Mouse (Mus musculus) kidney, embryonic 14.5 days (tissue): Measurements from ENCODE around the gene Golga7b. TPM values are rescaled to one million over a fixed set of nuclear protein-coding genes. Genes with fewer than 3 reads are reported as not detected.

Source experiments
- ATAC-seq: fragments of 200-750 bp; cut with Nextera tagmentation; 2 replicates; pipeline ENCODE4 v1.8.0; 2017; ENCODE audit warnings: moderate number of reproducible peaks, mild to moderate bottlenecking, moderate TSS enrichment, moderate library complexity; ENCODE audit not compliant: low FRiP score, low TSS enrichment
- H3K27ac ChIP-seq: fragments of 300-500 bp; sonication (generic); 2 replicates; pipeline ENCODE4 v1.5.1; 2014; ENCODE audit warnings: low read depth, mild to moderate bottlenecking, low read length, moderate library complexity, mixed read lengths
- H3K27me3 ChIP-seq: fragments of 300-500 bp; sonication (generic); 2 replicates; pipeline ENCODE4 v1.6.1; 2014; ENCODE audit warnings: mild to moderate bottlenecking, low read length; ENCODE audit not compliant: control insufficient read depth, insufficient read depth
- H3K36me3 ChIP-seq: fragments of 300-500 bp; sonication (generic); 2 replicates; pipeline ENCODE4 v1.6.1; 2014; ENCODE audit warnings: low read length, mixed read lengths; ENCODE audit not compliant: control insufficient read depth, insufficient read depth
- H3K4me1 ChIP-seq: fragments of 300-500 bp; sonication (generic); 2 replicates; pipeline ENCODE4 v1.6.1; 2014; ENCODE audit warnings: low read length, mixed read lengths; ENCODE audit not compliant: control insufficient read depth, insufficient read depth
- H3K4me2 ChIP-seq: fragments of 300-500 bp; sonication (generic); replicated peaks from 2 replicates; pipeline ENCODE4 v1.6.1; 2014; ENCODE audit warnings: low read depth, mild to moderate bottlenecking, low read length
- H3K4me3 ChIP-seq: fragments of 300-500 bp; sonication (generic); 2 replicates; pipeline ENCODE4 v1.5.1; 2014; ENCODE audit warnings: mild to moderate bottlenecking, low read length
- H3K9ac ChIP-seq: fragments of 300-500 bp; sonication (generic); 2 replicates; pipeline ENCODE4 v1.6.1; 2014; ENCODE audit warnings: low read depth, mild to moderate bottlenecking, low read length, moderate library complexity
- H3K9me3 ChIP-seq: fragments of 300-500 bp; sonication (generic); 2 replicates; pipeline ENCODE4 v1.6.1; 2016; ENCODE audit warnings: low read length; ENCODE audit not compliant: control insufficient read depth
- WGBS: fragments of 180-500 bp; shearing (Covaris S2); extraction: QIAGEN DNeasy Blood & Tissue Kit; methylation state at CpG from one replicate; pipeline ENCODE4 v1.1.7; 2014; 5-methylcytosine and 5-hydroxymethylcytosine counted together
- polyA plus RNA-seq: library from polyadenylated mRNA; unstranded; fragments of >200 nt; fragmentation: Nextera tagmentation; extraction: Ambion mirVana; gene quantifications from 2 replicates; pipeline ENCODE4 v1.2.1, GENCODE M21; 2014

The Golga7b gene
- polyA plus RNA-seq, 1 experiment from 2014 or later = not detected

DNA sequence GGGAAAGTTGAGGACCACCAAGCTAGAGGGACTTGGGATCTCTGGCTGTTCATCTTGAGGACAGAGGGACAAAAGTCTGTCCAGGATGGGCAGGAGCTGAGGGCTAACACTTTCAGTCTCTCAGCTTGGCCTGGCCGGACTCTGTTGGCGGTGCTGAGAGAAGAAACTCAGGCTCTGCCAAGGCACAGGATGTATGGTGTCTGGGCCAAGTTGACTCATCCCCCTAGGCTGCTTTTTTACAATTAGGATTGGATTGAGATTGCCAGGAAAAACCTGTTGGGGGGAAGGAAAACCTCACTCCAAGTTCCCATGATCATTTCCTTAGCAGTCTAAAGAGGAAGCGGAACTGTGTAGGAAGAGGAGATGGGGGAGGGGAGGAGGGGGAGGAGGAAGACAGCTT is 10.7 kb downstream of the Golga7b start:
- Histone ChIP-seq H3K27ac (no peak overlapping the region), H3K9me3 (no peaks in the 10 kb centered on the region), H3K4me1 (0 out of 2 replicates have a peak, but pooled peaks cover 4% of the 10 kb centered on the region), H3K4me3 (no peak overlapping the region), H3K36me3 (no peaks in the 10 kb centered on the region), H3K27me3 (peaks cover 15% of the 10 kb centered on the region), H3K9ac (no peak overlapping the region), H3K4me2 (no peak overlapping the region)
- no peak for ATAC-seq
- WGBS = 84% methylated on average over 3 of the region's 3 CpGs

DNA sequence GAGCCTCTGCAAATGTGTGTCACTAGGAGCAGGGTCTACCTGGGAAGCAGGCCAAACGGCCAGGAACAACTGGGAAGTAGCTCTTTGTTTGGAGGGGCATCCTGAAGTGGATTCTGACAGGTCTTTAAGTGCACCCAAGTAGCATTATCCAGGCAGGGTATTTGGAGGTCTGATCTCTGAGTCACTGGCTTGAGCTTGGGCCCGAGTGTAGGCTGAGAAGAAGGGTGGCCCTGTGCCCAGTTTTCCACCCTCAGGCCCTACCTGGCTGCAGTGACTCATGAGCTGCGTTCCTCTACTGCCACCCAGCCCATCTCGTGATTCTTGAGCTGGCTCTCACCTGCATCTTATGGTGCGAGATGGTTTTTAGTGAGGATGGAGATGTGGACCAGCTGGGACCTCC is 11.2 kb downstream of the Golga7b start:
- Histone ChIP-seq H3K4me3 (no peak overlapping the region), H3K9ac (no peak overlapping the region), H3K36me3 (no peaks in the 10 kb centered on the region), H3K9me3 (no peaks in the 10 kb centered on the region), H3K27ac (no peak overlapping the region), H3K4me1 (0 out of 2 replicates have a peak, but pooled peaks cover 4% of the 10 kb centered on the region), H3K27me3 (peaks cover 12% of the 10 kb centered on the region), H3K4me2 (no peak overlapping the region)
- 73% methylated on average over 5 of the region's 5 CpGs for WGBS
- no peak for ATAC-seq

DNA sequence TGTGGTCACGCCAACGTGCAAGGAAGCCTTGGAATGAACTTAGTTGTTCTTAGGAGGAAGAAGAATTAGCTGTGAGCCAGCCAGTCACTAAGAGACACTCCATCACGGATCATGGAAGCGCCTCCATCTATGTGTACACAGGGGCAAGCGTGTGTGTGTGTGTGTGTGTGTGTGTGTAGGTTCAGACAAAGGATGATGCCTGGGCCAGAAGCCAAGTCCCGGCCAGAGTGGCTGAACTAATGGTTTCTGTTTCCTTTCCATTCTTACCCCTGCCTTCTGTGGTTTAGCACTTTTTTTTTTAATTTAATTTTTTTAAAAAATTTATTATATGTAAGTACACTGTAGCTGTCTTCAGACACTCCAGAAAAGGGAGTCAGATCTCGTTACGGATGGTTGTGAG is 13.1 kb downstream of the Golga7b start:
- Histone ChIP-seq H3K4me2 (no peak overlapping the region), H3K9me3 (no peaks in the 10 kb centered on the region), H3K27ac (no peak overlapping the region), H3K9ac (no peak overlapping the region), H3K4me1 (0 out of 2 replicates have a peak, but pooled peaks cover 1% of the 10 kb centered on the region), H3K4me3 (no peak overlapping the region), H3K27me3 (peaks cover 3% of the 10 kb centered on the region), H3K36me3 (no peaks in the 10 kb centered on the region)
- ATAC-seq = no peak
- 90% methylated on average over 8 of the region's 8 CpGs for WGBS

DNA sequence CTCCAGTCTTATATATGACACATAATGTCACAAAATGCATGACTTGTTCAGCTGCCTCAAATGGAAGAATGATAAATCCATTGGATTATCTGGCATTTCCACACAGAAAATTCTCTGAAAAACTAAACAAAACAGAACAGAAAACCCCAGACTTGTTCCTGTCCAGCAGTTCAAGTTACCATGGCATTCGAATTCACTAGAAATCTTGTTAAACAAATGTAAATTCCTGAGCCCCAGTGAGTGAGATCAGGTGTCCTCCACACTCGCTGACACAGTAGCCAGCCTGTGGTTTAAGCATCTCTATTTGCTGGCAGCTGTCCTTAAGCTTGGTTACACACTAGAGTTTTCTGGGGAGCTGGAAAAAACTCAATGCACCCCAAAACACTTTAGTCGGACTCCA is 16.1 kb downstream of the Golga7b start:
- Histone ChIP-seq H3K36me3 (no peaks in the 10 kb centered on the region), H3K9me3 (no peaks in the 10 kb centered on the region), H3K4me1 (no peaks in the 10 kb centered on the region), H3K27me3 (no peaks in the 10 kb centered on the region), H3K27ac (no peak overlapping the region), H3K4me3 (no peak overlapping the region), H3K9ac (no peak overlapping the region), H3K4me2 (no peak overlapping the region)
- 51% methylated on average over 3 of the region's 3 CpGs for WGBS
- no peak for ATAC-seq

DNA sequence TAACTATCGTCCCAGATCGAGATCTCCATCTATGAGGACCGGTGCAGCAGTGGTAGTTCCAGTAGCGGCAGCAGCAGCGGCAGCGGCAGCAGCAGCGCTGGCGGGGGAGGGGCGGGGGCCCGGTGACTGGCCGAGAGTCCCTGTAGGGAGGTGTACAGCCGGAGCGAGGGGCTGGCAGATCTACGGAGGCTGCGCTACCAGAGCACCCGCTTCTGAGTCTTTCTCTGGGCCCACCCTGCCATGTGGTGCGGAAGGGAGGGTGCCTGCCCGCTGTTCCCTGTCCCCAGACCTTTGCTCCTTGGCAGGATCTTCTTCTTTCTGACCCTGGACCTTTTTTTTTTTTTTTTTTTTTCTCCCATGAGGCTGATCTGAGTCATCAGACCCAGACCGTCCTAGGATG is 21.0 kb downstream of the Golga7b start:
- peak overlapping the region; percentile 28 for H3K4me2 ChIP-seq
- no peaks in the 10 kb centered on the region for H3K4me1 ChIP-seq
- H3K9me3 ChIP-seq = no peaks in the 10 kb centered on the region
- WGBS = under 1% methylated on average over 19 of the region's 19 CpGs
- no peak for ATAC-seq
- H3K4me3 ChIP-seq = no peak overlapping the region
- no peaks in the 10 kb centered on the region for H3K36me3 ChIP-seq
- no peak overlapping the region; the same call in 1 of the 2 replicates for H3K9ac ChIP-seq
- no peaks in the 10 kb centered on the region for H3K27me3 ChIP-seq
- H3K27ac ChIP-seq = no peak overlapping the region

DNA sequence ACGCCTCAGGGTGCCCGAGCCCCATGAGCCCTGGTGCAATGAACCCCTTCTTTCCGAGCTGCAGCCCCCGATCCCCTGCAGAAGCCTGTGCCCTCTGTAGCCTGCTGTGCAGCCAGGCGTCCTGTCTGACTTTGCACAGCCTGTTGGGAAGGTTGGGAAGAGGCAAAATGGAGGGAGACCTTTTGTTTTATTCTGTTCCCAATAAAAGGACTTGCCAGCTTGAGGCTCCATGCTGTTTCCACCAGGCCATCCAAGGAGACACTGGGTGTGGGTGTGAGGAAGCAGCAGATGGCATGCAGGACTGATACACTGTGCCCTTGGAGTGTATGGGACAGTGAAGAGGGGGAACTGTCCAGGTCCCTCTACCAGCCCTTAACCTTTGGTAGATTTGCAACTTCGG is 22.7 kb downstream of the Golga7b start:
- Histone ChIP-seq H3K27me3 (no peaks in the 10 kb centered on the region), H3K9ac (no peak overlapping the region), H3K9me3 (no peaks in the 10 kb centered on the region), H3K4me2 (no peak overlapping the region), H3K4me1 (no peaks in the 10 kb centered on the region), H3K36me3 (no peaks in the 10 kb centered on the region), H3K4me3 (no peak overlapping the region), H3K27ac (no peak overlapping the region)
- WGBS = 30% methylated on average over 6 of the region's 6 CpGs
- ATAC-seq = no peak

DNA sequence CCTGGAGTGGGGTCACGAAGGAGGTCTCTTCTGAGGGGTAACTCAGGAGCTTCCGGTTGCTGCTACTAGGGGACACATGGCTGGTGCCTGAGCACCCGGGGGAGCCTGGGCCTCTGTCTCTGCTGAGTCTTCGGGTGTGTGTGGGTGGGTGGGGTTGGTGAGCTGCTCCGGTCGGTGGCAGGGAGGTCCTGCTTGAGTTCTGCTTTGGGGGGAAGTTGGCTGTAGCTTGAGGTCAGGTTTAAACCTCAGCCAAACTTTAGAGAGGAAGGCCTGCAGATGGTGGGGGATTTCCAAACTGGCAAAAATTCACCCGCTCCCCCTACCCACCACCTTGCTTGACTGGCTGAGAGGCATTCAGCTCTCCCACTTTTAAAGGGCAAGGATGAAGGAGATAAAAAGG is 23.8 kb downstream of the Golga7b start:
- WGBS = 76% methylated on average over 7 of the region's 7 CpGs
- Histone ChIP-seq H3K4me1 (no peaks in the 10 kb centered on the region), H3K9ac (no peak overlapping the region), H3K36me3 (no peaks in the 10 kb centered on the region), H3K4me2 (no peak overlapping the region), H3K4me3 (no peak overlapping the region), H3K27ac (no peak overlapping the region), H3K27me3 (no peaks in the 10 kb centered on the region), H3K9me3 (no peaks in the 10 kb centered on the region)
- no peak for ATAC-seq

DNA sequence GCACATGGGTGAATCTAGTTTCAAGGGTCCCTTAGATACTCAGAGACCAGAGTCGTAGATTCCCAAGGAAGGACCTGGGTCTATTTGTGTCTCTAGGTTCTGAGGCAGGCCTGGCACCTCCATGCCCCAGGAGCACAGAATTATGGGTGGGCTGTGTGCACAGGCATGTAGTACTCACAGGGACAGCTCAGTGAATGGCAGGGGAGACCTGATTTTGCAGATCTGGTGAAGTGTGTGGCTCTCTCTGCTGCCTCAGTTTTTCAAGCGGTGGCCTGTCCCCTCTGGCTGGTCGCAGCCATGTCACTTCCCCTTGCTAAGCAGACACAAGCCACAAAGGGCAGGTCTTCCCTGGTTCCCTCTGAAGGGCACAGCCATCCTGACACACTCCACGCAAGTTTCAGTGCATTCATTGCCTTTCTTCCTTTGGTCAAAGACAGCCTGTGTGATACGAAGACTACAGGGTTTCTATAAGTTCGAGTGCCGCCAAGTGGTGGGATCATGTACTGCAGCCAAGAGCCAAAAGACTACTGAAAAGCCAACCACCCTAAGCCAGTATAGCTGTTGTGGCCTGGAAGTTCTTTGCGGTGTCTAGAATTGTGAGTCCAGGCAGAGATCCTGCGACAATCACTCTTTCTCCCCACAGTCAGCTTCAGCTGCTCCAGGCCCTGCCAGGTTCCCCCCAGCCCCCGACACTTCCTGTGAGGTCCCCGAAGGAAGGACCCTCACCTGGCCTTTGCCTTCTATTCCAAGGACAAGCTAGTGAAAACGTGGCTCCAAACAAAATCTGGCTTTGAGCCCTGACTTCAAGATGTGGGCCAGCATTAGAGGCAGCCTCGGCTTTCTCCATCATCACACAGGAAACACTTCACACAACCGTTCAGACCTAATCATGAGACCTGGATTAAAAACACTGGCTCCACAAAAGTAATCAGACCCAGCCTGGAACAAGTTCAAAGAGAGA is 24.9 kb downstream of the Golga7b start:
- no peaks in the 10 kb centered on the region for H3K4me1 ChIP-seq
- H3K36me3 ChIP-seq = no peaks in the 10 kb centered on the region
- H3K27me3 ChIP-seq = no peaks in the 10 kb centered on the region
- no peak overlapping the region for H3K4me3 ChIP-seq
- no peak overlapping the region for H3K27ac ChIP-seq
- no peaks in the 10 kb centered on the region for H3K9me3 ChIP-seq
- 40% methylated on average over 14 of the region's 14 CpGs for WGBS
- no peak for ATAC-seq
- no peak overlapping the region for H3K9ac ChIP-seq
- no peak overlapping the region for H3K4me2 ChIP-seq

DNA sequence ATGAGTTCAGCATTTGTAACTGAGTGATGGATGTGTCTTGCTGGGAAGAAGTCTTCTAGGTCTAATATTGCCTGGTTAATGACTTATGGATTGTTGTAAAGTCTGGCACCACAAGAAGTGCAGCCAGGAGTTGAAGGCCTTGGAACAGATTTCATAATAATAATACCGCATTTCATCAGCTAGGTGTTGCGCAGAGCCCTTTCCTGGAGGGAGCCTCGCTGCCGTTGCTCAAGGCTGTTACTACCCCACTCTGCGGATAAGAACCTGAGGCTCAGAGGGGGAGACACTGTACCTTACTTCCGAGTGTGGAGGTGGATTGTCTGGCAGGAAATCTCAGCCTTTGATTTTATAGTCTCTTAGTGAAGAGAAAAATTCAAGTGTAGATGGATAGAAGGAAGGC is 29.9 kb downstream of the Golga7b start:
- Histone ChIP-seq H3K4me1 (no peaks in the 10 kb centered on the region), H3K36me3 (no peaks in the 10 kb centered on the region), H3K9ac (no peak overlapping the region), H3K27me3 (no peaks in the 10 kb centered on the region), H3K4me3 (no peak overlapping the region), H3K9me3 (no peaks in the 10 kb centered on the region), H3K27ac (no peak overlapping the region), H3K4me2 (no peak overlapping the region)
- ATAC-seq = no peak
- 89% methylated on average over 6 of the region's 6 CpGs for WGBS
